Mouse (Mus musculus) forebrain, embryonic 10.5 days (tissue): ENCODE measurements around the gene Mllt11. TPM values are rescaled to one million over a fixed set of nuclear protein-coding genes. Genes with fewer than 3 reads are reported as not detected.

Experiments
- DNase-seq: peaks from one replicate; pipeline ENCODE4 v3.0.0-alpha.2; 2017; ENCODE audit warnings: low spot score; ENCODE audit errors: extremely low spot score
- H3K27ac ChIP-seq: fragments of 300-500 bp; sonication (generic); 2 replicates; pipeline ENCODE4 v1.5.1; 2016; ENCODE audit warnings: mild to moderate bottlenecking
- H3K27me3 ChIP-seq: fragments of 300-500 bp; sonication (generic); 2 replicates; pipeline ENCODE4 v1.6.1; 2016; ENCODE audit warnings: mild to moderate bottlenecking; ENCODE audit not compliant: poor library complexity, severe bottlenecking
- H3K36me3 ChIP-seq: fragments of 300-500 bp; sonication (generic); replicated peaks from 2 replicates; pipeline ENCODE4 v1.6.1; 2016; ENCODE audit warnings: mild to moderate bottlenecking, moderate library complexity
- H3K4me1 ChIP-seq: fragments of 300-500 bp; sonication (generic); 2 replicates; pipeline ENCODE4 v1.6.1; 2016
- H3K4me3 ChIP-seq: fragments of 300-500 bp; sonication (generic); 2 replicates; pipeline ENCODE4 v1.5.1; 2016; ENCODE audit warnings: mild to moderate bottlenecking, moderate library complexity
- H3K9me3 ChIP-seq: fragments of 300-500 bp; sonication (generic); 2 replicates; pipeline ENCODE4 v1.6.1; 2016; ENCODE audit warnings: mild to moderate bottlenecking, moderate library complexity
- WGBS: fragments of 180-500 bp; shearing (Covaris S2); methylation state at CpG from one replicate; pipeline ENCODE4 v1.1.7; 2016; 5-methylcytosine and 5-hydroxymethylcytosine counted together
- polyA plus RNA-seq: library from polyadenylated mRNA; unstranded; fragments of >200 nt; fragmentation: Nextera tagmentation; extraction: Ambion mirVana; gene quantifications from 2 replicates; pipeline ENCODE4 v1.2.1, GENCODE M21; 2016

Gene Mllt11
- polyA plus RNA-seq, 1 experiment from 2014 or later = 22.4 TPM

- WGBS = 86% methylated on average over 6 of the region's 6 CpGs
- Histone ChIP-seq H3K27me3 (no peaks in the 10 kb centered on the region; the same call in 1 of the 2 replicates), H3K36me3 (peaks cover 53% of the 10 kb centered on the region), H3K9me3 (0 out of 2 replicates have a peak, but pooled peaks cover 3% of the 10 kb centered on the region), H3K27ac (no peak overlapping the region), H3K4me3 (no peak overlapping the region), H3K4me1 (peaks cover 27% of the 10 kb centered on the region)
- DNase-seq = no peak
Measured at GRCm38 (mm10) chr3:95239022-95239421, 7.1 kb upstream of the Mllt11 start.

GRCm38 (mm10) chr3:95237541-95238099, 5.6 kb upstream of the Mllt11 start:
- no peak for DNase-seq
- H3K4me3 ChIP-seq = no peak overlapping the region
- H3K27me3 ChIP-seq = no peaks in the 10 kb centered on the region; the same call in 1 of the 2 replicates
- 92% methylated on average over 8 of the region's 8 CpGs for WGBS
- peaks cover 27% of the 10 kb centered on the region for H3K4me1 ChIP-seq
- H3K36me3 ChIP-seq = peaks cover 67% of the 10 kb centered on the region
- H3K27ac ChIP-seq = no peak overlapping the region
- 0 out of 2 replicates have a peak, but pooled peaks cover 3% of the 10 kb centered on the region for H3K9me3 ChIP-seq

- no peak overlapping the region for H3K27ac ChIP-seq
- H3K4me1 ChIP-seq = peaks cover 37% of the 10 kb centered on the region
- H3K4me3 ChIP-seq = peak overlapping the region; percentile 10; the same call in 1 of the 2 replicates
- 0 out of 2 replicates have a peak, but pooled peaks cover 3% of the 10 kb centered on the region for H3K9me3 ChIP-seq
- DNase-seq = no peak
- H3K36me3 ChIP-seq = peaks cover 84% of the 10 kb centered on the region
- H3K27me3 ChIP-seq = no peaks in the 10 kb centered on the region
- 60% methylated on average over 23 of the region's 23 CpGs for WGBS
Measured at GRCm38 (mm10) chr3:95235386-95236301, 3.7 kb upstream of the Mllt11 start.

- peaks cover 50% of the 10 kb centered on the region for H3K4me1 ChIP-seq
- H3K27me3 ChIP-seq = no peaks in the 10 kb centered on the region
- H3K4me3 ChIP-seq = no peak overlapping the region
- H3K27ac ChIP-seq = no peak overlapping the region
- 0 out of 2 replicates have a peak, but pooled peaks cover 3% of the 10 kb centered on the region for H3K9me3 ChIP-seq
- WGBS = 93% methylated on average over 16 of the region's 16 CpGs
- peaks cover 74% of the 10 kb centered on the region for H3K36me3 ChIP-seq
- no peak for DNase-seq
Measured at GRCm38 (mm10) chr3:95233303-95233980, 1.5 kb upstream of the Mllt11 start.

- Histone ChIP-seq H3K27me3 (no peaks in the 10 kb centered on the region), H3K4me1 (peaks cover 50% of the 10 kb centered on the region), H3K27ac (no peak overlapping the region), H3K9me3 (no peaks in the 10 kb centered on the region), H3K36me3 (peaks cover 67% of the 10 kb centered on the region), H3K4me3 (no peak overlapping the region)
- WGBS = 91% methylated on average over 7 of the region's 7 CpGs
- DNase-seq = no peak
Measured at GRCm38 (mm10) chr3:95232771-95233170, 800 bp upstream of the Mllt11 start.

GRCm38 (mm10) chr3:95230495-95231297, 1.3 kb downstream of the Mllt11 start:
- no peak for DNase-seq
- peaks cover 54% of the 10 kb centered on the region for H3K36me3 ChIP-seq
- no peaks in the 10 kb centered on the region for H3K9me3 ChIP-seq
- peak overlapping the region; percentile 93 for H3K4me3 ChIP-seq
- peaks cover 64% of the 10 kb centered on the region for H3K4me1 ChIP-seq
- peak overlapping the region; percentile 98 for H3K27ac ChIP-seq
- 44% methylated on average over 8 of the region's 8 CpGs for WGBS
- no peaks in the 10 kb centered on the region for H3K27me3 ChIP-seq

GRCm38 (mm10) chr3:95229781-95230494, 2.0 kb downstream of the Mllt11 start:
- H3K27me3 ChIP-seq = no peaks in the 10 kb centered on the region
- H3K4me1 ChIP-seq = peaks cover 61% of the 10 kb centered on the region
- peak overlapping the region; percentile 98 for H3K27ac ChIP-seq
- H3K9me3 ChIP-seq = no peaks in the 10 kb centered on the region
- peak; percentile 47 for DNase-seq
- peak overlapping the region; percentile 93 for H3K4me3 ChIP-seq
- WGBS = 2% methylated on average over 13 of the region's 13 CpGs
- H3K36me3 ChIP-seq = peaks cover 54% of the 10 kb centered on the region

GRCm38 (mm10) chr3:95228894-95229780, 2.8 kb downstream of the Mllt11 start:
- Histone ChIP-seq H3K27me3 (no peaks in the 10 kb centered on the region), H3K4me1 (peaks cover 61% of the 10 kb centered on the region), H3K9me3 (no peaks in the 10 kb centered on the region), H3K4me3 (peak overlapping the region; percentile 93), H3K27ac (peak overlapping the region; percentile 98), H3K36me3 (peaks cover 54% of the 10 kb centered on the region)
- WGBS = under 1% methylated on average over 43 of the region's 43 CpGs
- peak; percentile 46 for DNase-seq

- Histone ChIP-seq H3K4me3 (peak within 1 kb of the TSS; percentile 93), H3K27ac (peak within 1 kb of the TSS; percentile 98), H3K36me3 (peaks cover 54% of the 10 kb centered on the region), H3K27me3 (no peaks in the 10 kb centered on the region), H3K9me3 (no peaks in the 10 kb centered on the region), H3K4me1 (peaks cover 65% of the 10 kb centered on the region)
- under 1% methylated on average over 64 of the region's 64 CpGs for WGBS
- peak; percentile 85 for DNase-seq
Measured at GRCm38 (mm10) chr3:95228148-95228893, 3.6 kb downstream of the Mllt11 start, which contains the start of gene Cdc42se1. TSS of gene Cdc42se1 (plus strand) at chr3:95228732.

- Histone ChIP-seq H3K36me3 (peaks cover 54% of the 10 kb centered on the region), H3K27ac (peak overlapping the region; percentile 98), H3K4me1 (peaks cover 65% of the 10 kb centered on the region), H3K27me3 (no peaks in the 10 kb centered on the region), H3K4me3 (peak overlapping the region; percentile 93), H3K9me3 (no peaks in the 10 kb centered on the region)
- 38% methylated on average over 1 of the region's 1 CpGs for WGBS
- no peak for DNase-seq
Measured at GRCm38 (mm10) chr3:95227214-95227613, 4.8 kb downstream of the Mllt11 start.
